Comparison of ENCODE assay signal across 23 mouse cellular contexts in genomic region chr14:60871831-60872230, GRCm38 (mm10).
A peak's percentile ranks its signal among the peaks of the same experiment; 100 is the strongest.
DNase-seq lines count a peak whose midpoint lies in the region; ATAC-seq lines count a peak whose summit lies in the region.
"Had no signal": no experiment of that assay in that cellular context is flagged by ENCODE, and none has a peak within 500 bp of the region (broad histone marks: within the 10 kb centered on the region; RNA-seq: fewer than 3 reads in every experiment).

No protein-coding gene starts in this region.

- no peak overlapping the region for H3K4me3 ChIP-seq in hindbrain, embryonic 16.5 days (ENCODE audit: low read length)
- H3K4me3 ChIP-seq: embryonic facial prominence, embryonic 10.5 days; forebrain, embryonic 10.5 days; heart, embryonic 12.5 days; hindbrain, embryonic 10.5 days; kidney, embryonic 15.5 days had no signal

- no peaks in the 10 kb centered on the region for H3K9me3 ChIP-seq in hindbrain, embryonic 16.5 days (ENCODE audit: control insufficient read depth, low read length)
- H3K9me3 ChIP-seq: embryonic facial prominence, embryonic 10.5 days; forebrain, embryonic 10.5 days; heart, embryonic 12.5 days; hindbrain, embryonic 10.5 days; kidney, embryonic 15.5 days had no signal

- H3K4me1 ChIP-seq in hindbrain, embryonic 16.5 days (ENCODE audit: control insufficient read depth, insufficient read depth, low read depth, low read length) = no peaks in the 10 kb centered on the region
- H3K4me1 ChIP-seq: kidney, embryonic 15.5 days had no signal

- H3K27ac ChIP-seq in hindbrain, embryonic 16.5 days (ENCODE audit: low read depth, low read length) = no peak overlapping the region
- H3K27ac ChIP-seq: embryonic facial prominence, embryonic 10.5 days; forebrain, embryonic 10.5 days; hindbrain, embryonic 10.5 days; hindbrain, embryonic 14.5 days; kidney, embryonic 15.5 days had no signal

- no peaks in the 10 kb centered on the region for H3K36me3 ChIP-seq in hindbrain, embryonic 16.5 days (ENCODE audit: control insufficient read depth, insufficient read depth, low read length)

- no peaks in the 10 kb centered on the region for H3K27me3 ChIP-seq in hindbrain, embryonic 16.5 days (replicated peaks; ENCODE audit: control insufficient read depth, insufficient read depth, low read length)
- H3K27me3 ChIP-seq: CH12.LX; heart, embryonic 12.5 days; kidney, embryonic 15.5 days; Patski had no signal

- DNase-seq in cerebellum, postnatal 4 days (ENCODE audit: low spot score in 2 of 2) = no peak
- peak; percentile 52 for DNase-seq in cerebellum, adult 8-10 months
- DNase-seq in cerebellum, postnatal 25 days = peak; percentile 65 to 76
- no peak for DNase-seq in adipocyte (ENCODE audit: low spot score)
- no peak for DNase-seq in lung, postnatal 10 days
- DNase-seq: adrenal gland, adult 2 months; adrenal gland, postnatal 25 days; gastrocnemius, postnatal 10 days; heart, adult 18-20 months; kidney, adult 2 months had no signal

- ATAC-seq in cerebellum, adult (ENCODE audit: insufficient number of reproducible peaks, low FRiP score, low TSS enrichment) = peak; percentile 86
- no peak for ATAC-seq in hindbrain, embryonic 16.5 days
- ATAC-seq: activated CD4-positive, CD25-positive, alpha-beta regulatory T cell, adult 4 months; forebrain, embryonic 14.5 days; intestine, embryonic 16.5 days; Patski had no signal

- 94% methylated on average over 8 of the region's 8 CpGs for WGBS in hindbrain, embryonic 16.5 days

- H3K4me2 ChIP-seq in hindbrain, embryonic 16.5 days (ENCODE audit: low read length) = no peak overlapping the region
- H3K4me2 ChIP-seq: heart, embryonic 12.5 days; hindbrain, embryonic 14.5 days; kidney, embryonic 15.5 days had no signal

- H3K9ac ChIP-seq in hindbrain, embryonic 16.5 days (ENCODE audit: low read depth, low read length) = no peak overlapping the region
- H3K9ac ChIP-seq: heart, embryonic 12.5 days; hindbrain, embryonic 14.5 days; kidney, embryonic 15.5 days had no signal

Comparison
In these comparisons a context has a peak if more than half of its experiments do, and no peak if none do; other contexts are left out.
1. DNase-seq: peak in cerebellum, adult 8-10 months (single experiment) and cerebellum, postnatal 25 days (2 of 2); none in cerebellum, postnatal 4 days (0 of 2), adipocyte (single experiment) and lung, postnatal 10 days (single experiment).